Mouse (Mus musculus): ENCODE measurements around the gene Sat1. TPM values are rescaled to one million over a fixed set of nuclear protein-coding genes. Genes with fewer than 3 reads are reported as not detected.

The Sat1 gene
- polyA plus RNA-seq, 1 experiment from 2014 or later, result 89.9 TPM

DNA sequence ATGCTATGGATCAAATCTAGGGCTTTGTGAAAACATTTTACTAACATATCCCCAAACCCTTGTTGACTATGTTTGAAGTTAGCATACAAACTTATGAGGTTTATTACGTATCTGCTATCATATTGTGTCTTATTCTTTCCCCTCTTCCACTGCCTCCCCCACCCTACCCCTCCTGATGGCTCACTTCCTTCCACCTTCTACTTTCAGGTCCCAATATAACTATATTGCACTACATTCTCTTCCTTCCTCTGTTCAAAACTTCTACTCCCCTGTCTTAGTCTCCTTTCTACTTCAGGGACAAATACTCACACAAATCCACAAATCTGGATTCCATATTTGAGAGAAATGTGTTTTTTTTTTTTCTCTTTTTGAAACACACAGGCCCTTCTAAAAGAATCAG, 52.7 kb downstream of the Sat1 start:
- Histone ChIP-seq H3K27ac (replicated peaks) (no peak overlapping the region), H3K4me3 (no peak overlapping the region), H3K4me1 (no peaks in the 10 kb centered on the region), H3K36me3 (no peaks in the 10 kb centered on the region), H3K9me3 (no peaks in the 10 kb centered on the region), H3K4me2 (no peak overlapping the region), H3K27me3 (replicated peaks) (no peaks in the 10 kb centered on the region), H3K9ac (no peak overlapping the region)
- ATAC-seq (ENCODE audit: extremely low read depth, insufficient number of reproducible peaks, low FRiP score, low TSS enrichment), result no peak
- WGBS, result 60% methylated on average over 1 of the region's 1 CpGs

Other genes with a start within 250 kb of the Sat1 start
- gene Magea8, start 220.6 kb downstream of the Sat1 start, polyA plus RNA-seq (2015; fragmentation: Nextera tagmentation; extraction: Ambion mirVana), result not detected in 2 replicates
- gene Magea5, start 153.3 kb downstream of the Sat1 start, polyA plus RNA-seq (2015; fragmentation: Nextera tagmentation; extraction: Ambion mirVana), result not detected in 2 replicates
- gene Magea1, start 126.7 kb downstream of the Sat1 start, polyA plus RNA-seq (2015; fragmentation: Nextera tagmentation; extraction: Ambion mirVana), result not detected in 2 replicates
- gene Magea2, start 122.8 kb downstream of the Sat1 start, polyA plus RNA-seq (2015; fragmentation: Nextera tagmentation; extraction: Ambion mirVana), result not detected in 2 replicates
- gene Cldn34b2, start 88.0 kb downstream of the Sat1 start, polyA plus RNA-seq (2015; fragmentation: Nextera tagmentation; extraction: Ambion mirVana), result not detected in 2 replicates
- 35.0 and 36.8 TPM in 2 replicates for gene Acot9, start 46.0 kb upstream of the Sat1 start, polyA plus RNA-seq (2015; fragmentation: Nextera tagmentation; extraction: Ambion mirVana)
- 262 and 296 TPM in 2 replicates for gene Prdx4, start 124.3 kb upstream of the Sat1 start, polyA plus RNA-seq (2015; fragmentation: Nextera tagmentation; extraction: Ambion mirVana)

Data from heart, embryonic 13.5 days (tissue).